Mouse (Mus musculus): ENCODE data around the gene Ptdss2.

DNA sequence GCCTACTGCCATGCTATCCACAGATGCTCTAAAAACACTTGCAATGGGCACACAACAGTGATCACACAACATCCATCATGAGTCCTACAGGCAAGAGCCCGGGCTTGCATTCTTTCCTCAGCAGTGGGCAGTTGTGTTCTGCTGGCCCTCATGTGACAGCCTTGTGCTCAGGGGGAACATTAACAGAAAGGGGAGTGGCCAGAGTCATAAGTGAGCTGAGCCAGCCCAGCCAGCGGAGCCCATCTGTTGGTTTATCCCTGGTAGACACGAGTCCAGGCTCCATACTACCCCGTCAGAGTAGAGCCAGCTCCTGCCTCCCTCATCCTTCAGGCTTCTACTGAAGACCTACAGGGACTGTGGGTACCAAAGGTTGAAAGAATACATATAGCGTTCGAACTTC, 28.2 kb upstream of the Ptdss2 start:
- TF ChIP-seq CTCF (IDR thresholded peaks at IDR 0.05; ENCODE audit: borderline replicate concordance, insufficient read depth, low read length), result no peak
- TF ChIP-seq POLR2A (IDR thresholded peaks at IDR 0.05; ENCODE audit: low read depth, low read length), result no peak
